Mouse (Mus musculus): ENCODE results near the gene Rab5b. TPM values are rescaled to one million over a fixed set of nuclear protein-coding genes. Genes with fewer than 3 reads are reported as not detected.

Rab5b gene
- polyA plus RNA-seq, 1 experiment from 2014 or later: 54.0 TPM

DNA sequence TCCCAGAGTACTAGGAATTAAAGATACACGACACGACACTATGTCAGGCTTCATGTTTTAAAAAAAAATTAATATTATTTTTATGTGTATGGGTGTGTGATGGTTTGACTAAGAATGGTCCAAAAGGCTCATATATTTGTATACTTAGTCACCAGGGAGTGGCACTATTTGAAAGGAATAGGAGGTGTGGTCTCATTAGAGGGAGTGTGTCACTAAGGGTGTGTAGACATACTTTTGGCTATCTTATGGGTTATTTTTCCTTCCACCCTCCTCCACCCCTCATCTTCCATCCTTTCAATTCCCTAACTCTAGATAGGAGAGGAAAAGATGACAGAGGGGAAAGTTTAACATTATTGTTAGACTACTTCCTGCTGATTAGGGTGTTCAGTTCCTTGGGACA, 30.3 kb downstream of the Rab5b start:
- Histone ChIP-seq H3K4me3 (ENCODE audit: low read depth, low read length) (no peak overlapping the region), H3K9ac (ENCODE audit: low read length) (no peak overlapping the region), H3K4me1 (replicated peaks; ENCODE audit: control insufficient read depth, insufficient read depth) (no peaks in the 10 kb centered on the region), H3K27ac (replicated peaks) (no peak overlapping the region), H3K4me2 (replicated peaks; ENCODE audit: low read depth) (no peak overlapping the region), H3K27me3 (ENCODE audit: control insufficient read depth, insufficient read depth, low read length) (no peaks in the 10 kb centered on the region), H3K9me3 (ENCODE audit: control insufficient read depth, low read length) (no peaks in the 10 kb centered on the region), H3K36me3 (ENCODE audit: control insufficient read depth, insufficient read depth, low read length) (no peaks in the 10 kb centered on the region)
- ATAC-seq (ENCODE audit: low FRiP score, low TSS enrichment): peak; percentile 65
- no peak for DNase-seq (ENCODE audit: low spot score)
- TF ChIP-seq CTCF (IDR thresholded peaks at IDR 0.05; ENCODE audit: low read depth): no peak
- 73% methylated on average over 2 of the region's 2 CpGs for WGBS

- H3K4me3 ChIP-seq (ENCODE audit: low read depth, low read length): no peak overlapping the region
- H3K9me3 ChIP-seq (ENCODE audit: control insufficient read depth, low read length): no peaks in the 10 kb centered on the region
- H3K4me1 ChIP-seq (replicated peaks; ENCODE audit: control insufficient read depth, insufficient read depth): no peaks in the 10 kb centered on the region
- no peak overlapping the region for H3K9ac ChIP-seq (ENCODE audit: low read length)
- H3K27ac ChIP-seq (replicated peaks): no peak overlapping the region
- WGBS: 83% methylated on average over 3 of the region's 3 CpGs
- DNase-seq (ENCODE audit: low spot score) (no peak), ATAC-seq (ENCODE audit: low FRiP score, low TSS enrichment) (no peak)
- no peaks in the 10 kb centered on the region for H3K36me3 ChIP-seq (ENCODE audit: control insufficient read depth, insufficient read depth, low read length)
- H3K4me2 ChIP-seq (replicated peaks; ENCODE audit: low read depth): no peak overlapping the region
- TF ChIP-seq CTCF (IDR thresholded peaks at IDR 0.05; ENCODE audit: low read depth) (no peak), EP300 (optimal IDR thresholded peaks at IDR 0.05) (no peak)
- H3K27me3 ChIP-seq (ENCODE audit: control insufficient read depth, insufficient read depth, low read length): no peaks in the 10 kb centered on the region
These were observed 30.8 kb downstream of the Rab5b start for GRCm38 (mm10) chr10:128665307-128665706.

- WGBS: 65% methylated on average over 3 of the region's 3 CpGs
- no peak overlapping the region for H3K4me2 ChIP-seq (replicated peaks; ENCODE audit: low read depth)
- ATAC-seq (ENCODE audit: low FRiP score, low TSS enrichment) (no peak), DNase-seq (ENCODE audit: low spot score) (no peak)
- H3K27me3 ChIP-seq (ENCODE audit: control insufficient read depth, insufficient read depth, low read length): no peaks in the 10 kb centered on the region
- H3K27ac ChIP-seq (replicated peaks): no peak overlapping the region
- H3K4me3 ChIP-seq (ENCODE audit: low read depth, low read length): no peak overlapping the region
- H3K9ac ChIP-seq (ENCODE audit: low read length): no peak overlapping the region
- H3K9me3 ChIP-seq (ENCODE audit: control insufficient read depth, low read length): no peaks in the 10 kb centered on the region
- H3K36me3 ChIP-seq (ENCODE audit: control insufficient read depth, insufficient read depth, low read length): no peaks in the 10 kb centered on the region
- no peaks in the 10 kb centered on the region for H3K4me1 ChIP-seq (replicated peaks; ENCODE audit: control insufficient read depth, insufficient read depth)
- TF ChIP-seq CTCF (IDR thresholded peaks at IDR 0.05; ENCODE audit: low read depth) (no peak), EP300 (optimal IDR thresholded peaks at IDR 0.05) (no peak)
These were observed 31.3 kb downstream of the Rab5b start for GRCm38 (mm10) chr10:128664808-128665207.

GRCm38 (mm10) chr10:128663441-128664220, 32.4 kb downstream of the Rab5b start:
- Histone ChIP-seq H3K9ac (ENCODE audit: low read length) (no peak overlapping the region), H3K9me3 (ENCODE audit: control insufficient read depth, low read length) (no peaks in the 10 kb centered on the region), H3K4me1 (replicated peaks; ENCODE audit: control insufficient read depth, insufficient read depth) (no peaks in the 10 kb centered on the region), H3K36me3 (ENCODE audit: control insufficient read depth, insufficient read depth, low read length) (no peaks in the 10 kb centered on the region), H3K27me3 (ENCODE audit: control insufficient read depth, insufficient read depth, low read length) (no peaks in the 10 kb centered on the region), H3K4me3 (ENCODE audit: low read depth, low read length) (no peak overlapping the region), H3K27ac (replicated peaks) (no peak overlapping the region), H3K4me2 (replicated peaks; ENCODE audit: low read depth) (no peak overlapping the region)
- WGBS: 57% methylated on average over 5 of the region's 5 CpGs
- no peak for ATAC-seq (ENCODE audit: low FRiP score, low TSS enrichment)
- no peak for DNase-seq (ENCODE audit: low spot score)
- no peak for TF ChIP-seq EP300 (optimal IDR thresholded peaks at IDR 0.05)
- no peak for TF ChIP-seq CTCF (IDR thresholded peaks at IDR 0.05; ENCODE audit: low read depth)

GRCm38 (mm10) chr10:128662465-128662864, 33.6 kb downstream of the Rab5b start:
- H3K4me2 ChIP-seq (replicated peaks; ENCODE audit: low read depth): no peak overlapping the region
- H3K4me3 ChIP-seq (ENCODE audit: low read depth, low read length): no peak overlapping the region
- no peaks in the 10 kb centered on the region for H3K9me3 ChIP-seq (ENCODE audit: control insufficient read depth, low read length)
- H3K27me3 ChIP-seq (ENCODE audit: control insufficient read depth, insufficient read depth, low read length): no peaks in the 10 kb centered on the region
- H3K4me1 ChIP-seq (replicated peaks; ENCODE audit: control insufficient read depth, insufficient read depth): no peaks in the 10 kb centered on the region
- H3K36me3 ChIP-seq (ENCODE audit: control insufficient read depth, insufficient read depth, low read length): no peaks in the 10 kb centered on the region
- H3K27ac ChIP-seq (replicated peaks): no peak overlapping the region
- TF ChIP-seq CTCF (IDR thresholded peaks at IDR 0.05; ENCODE audit: low read depth) (no peak), EP300 (optimal IDR thresholded peaks at IDR 0.05) (no peak)
- no peak overlapping the region for H3K9ac ChIP-seq (ENCODE audit: low read length)
- DNase-seq (ENCODE audit: low spot score) (no peak), ATAC-seq (ENCODE audit: low FRiP score, low TSS enrichment) (no peak)

GRCm38 (mm10) chr10:128659490-128659889, 36.6 kb downstream of the Rab5b start:
- H3K4me1 ChIP-seq (replicated peaks; ENCODE audit: control insufficient read depth, insufficient read depth): no peaks in the 10 kb centered on the region
- ATAC-seq (ENCODE audit: low FRiP score, low TSS enrichment): no peak
- no peak overlapping the region for H3K9ac ChIP-seq (ENCODE audit: low read length)
- WGBS: 50% methylated on average over 9 of the region's 9 CpGs
- no peak overlapping the region for H3K4me2 ChIP-seq (replicated peaks; ENCODE audit: low read depth)
- H3K4me3 ChIP-seq (ENCODE audit: low read depth, low read length): no peak overlapping the region
- no peak overlapping the region for H3K27ac ChIP-seq (replicated peaks)
- no peaks in the 10 kb centered on the region for H3K36me3 ChIP-seq (ENCODE audit: control insufficient read depth, insufficient read depth, low read length)
- H3K9me3 ChIP-seq (ENCODE audit: control insufficient read depth, low read length): no peaks in the 10 kb centered on the region
- TF ChIP-seq EP300 (optimal IDR thresholded peaks at IDR 0.05) (no peak), CTCF (IDR thresholded peaks at IDR 0.05; ENCODE audit: low read depth) (no peak)
- no peak for DNase-seq (ENCODE audit: low spot score)
- no peaks in the 10 kb centered on the region for H3K27me3 ChIP-seq (ENCODE audit: control insufficient read depth, insufficient read depth, low read length)

All from stomach, postnatal 0 days (tissue).